Mouse (Mus musculus): ENCODE measurements around the gene Igtp.

DNA sequence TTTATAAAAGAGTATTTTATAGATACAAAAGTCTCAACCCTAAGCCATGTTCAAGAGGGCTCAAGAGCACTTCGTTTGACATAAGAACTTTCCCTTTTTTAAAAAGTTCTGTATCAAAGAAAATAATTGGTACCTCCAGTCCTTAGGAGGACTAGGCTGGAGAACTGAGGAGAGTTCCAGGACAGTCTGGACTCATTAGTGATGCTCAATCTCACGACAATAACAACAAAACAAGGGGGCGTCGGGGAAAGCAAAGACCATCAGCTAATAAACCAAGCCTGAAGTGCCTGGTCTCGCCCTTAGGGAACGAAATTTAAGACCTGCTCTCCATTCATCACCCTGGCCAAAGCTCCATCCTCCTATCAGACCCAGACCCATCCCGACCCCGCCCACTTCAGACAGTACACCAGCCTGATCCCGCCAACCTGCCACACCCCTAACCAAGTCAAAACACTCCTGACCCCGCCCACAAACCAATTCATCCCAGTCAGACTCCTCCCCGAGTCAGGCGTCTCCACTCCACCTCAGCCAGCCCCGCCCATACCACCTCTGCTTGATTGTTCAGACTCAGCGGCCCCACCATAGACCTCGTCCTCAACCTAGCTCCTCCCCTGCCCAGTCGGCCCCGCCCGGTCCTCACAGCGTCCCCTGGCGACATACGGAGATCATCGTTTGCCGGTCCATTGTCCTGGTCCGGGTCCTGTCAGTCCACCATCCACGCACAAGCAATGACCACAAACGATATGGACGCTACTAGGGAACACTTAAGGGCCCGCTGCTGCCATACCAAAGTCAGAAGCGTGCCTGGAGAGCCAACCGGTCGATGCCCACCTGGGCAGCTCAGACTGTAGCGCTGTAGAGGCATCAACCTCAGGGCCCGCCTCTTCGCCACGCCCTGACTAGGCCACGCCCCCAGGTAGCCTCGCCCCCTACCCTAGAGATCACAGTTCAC lies 39.8 kb downstream of the Igtp start:
- TF ChIP-seq CTCF (IDR thresholded peaks at IDR 0.05; ENCODE audit: borderline replicate concordance, extremely low read depth, insufficient read depth, insufficient read length), result peak; percentile 25; the same call in 1 of the 2 replicates
- TF ChIP-seq POLR2A (IDR thresholded peaks at IDR 0.05; ENCODE audit: borderline replicate concordance, extremely low read depth, insufficient read depth, insufficient read length, poor library complexity, severe bottlenecking), result no peak
